Mouse (Mus musculus): ENCODE results near the gene Clic5.

DNA sequence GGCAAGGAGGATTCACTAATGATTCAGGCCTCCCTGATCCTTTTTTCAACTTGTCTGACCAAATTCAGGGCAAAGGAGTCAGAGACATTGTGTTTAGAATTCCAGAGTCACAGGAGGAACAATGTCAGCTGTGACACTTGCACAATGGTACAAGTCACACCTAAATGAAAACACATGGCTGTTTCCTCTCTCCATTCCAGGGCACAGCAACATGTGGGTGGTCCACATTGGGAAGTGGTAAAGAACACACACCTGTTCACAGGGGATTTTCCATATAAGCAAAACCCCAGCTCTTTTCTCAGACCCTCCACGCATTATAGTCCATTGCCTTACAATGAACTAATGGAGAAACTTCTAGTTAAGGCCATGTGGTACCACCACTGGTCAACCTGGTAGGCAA, 115.7 kb downstream of the Clic5 start:
- TF ChIP-seq CTCF (conservative IDR thresholded peaks at IDR 0.05; ENCODE audit: insufficient read depth, insufficient read length, low read depth, low read length) (no peak), POLR2A (IDR thresholded peaks at IDR 0.05; ENCODE audit: low read depth, low read length) (no peak)

Measured in kidney, adult 2 months (tissue).